Mouse (Mus musculus) G1E-ER4 (cell line): Measurements from ENCODE around the gene Cutc. TPM values are rescaled to one million over a fixed set of nuclear protein-coding genes. Genes with fewer than 3 reads are reported as not detected.

Experiments
- GATA1 ChIP-seq: IDR thresholded peaks from one replicate; pipeline ENCODE4 v1.8.0; 2012; ENCODE audit warnings: low read length, inconsistent platforms
- polyA plus RNA-seq: library from polyadenylated mRNA; stranded (reverse); fragments of >175 nt; gene quantifications from 2 replicates; pipeline ENCODE4 v1.2.3, GENCODE M21; 2012

Cutc gene
- 2.8 and 4.5 TPM in 2 replicates for polyA plus RNA-seq

- TF ChIP-seq GATA1 = no peak
Measured at GRCm38 (mm10) chr19:43752489-43753225, at the start of gene Cutc, which contains the start of gene Cox15. Gene Cutc, plus strand, starts transcription at chr19:43752996. Gene Cox15, minus strand, starts transcription at chr19:43753000.

GRCm38 (mm10) chr19:43704211-43704610, 48.6 kb upstream of the Cutc start:
- TF ChIP-seq GATA1 = no peak

- no peak for TF ChIP-seq GATA1
Measured at GRCm38 (mm10) chr19:43704787-43705497, 47.9 kb upstream of the Cutc start.

GRCm38 (mm10) chr19:43708206-43708605, 44.6 kb upstream of the Cutc start:
- TF ChIP-seq GATA1 = no peak

GRCm38 (mm10) chr19:43709317-43709716, 43.5 kb upstream of the Cutc start:
- no peak for TF ChIP-seq GATA1

GRCm38 (mm10) chr19:43711159-43711916, 41.5 kb upstream of the Cutc start:
- no peak for TF ChIP-seq GATA1

GRCm38 (mm10) chr19:43711971-43712370, 40.8 kb upstream of the Cutc start:
- no peak for TF ChIP-seq GATA1

- no peak for TF ChIP-seq GATA1
Measured at GRCm38 (mm10) chr19:43720061-43720460, 32.7 kb upstream of the Cutc start.

GRCm38 (mm10) chr19:43722891-43723290, 29.9 kb upstream of the Cutc start:
- TF ChIP-seq GATA1 = no peak

GRCm38 (mm10) chr19:43723501-43723900, 29.3 kb upstream of the Cutc start:
- TF ChIP-seq GATA1 = no peak

- no peak for TF ChIP-seq GATA1
Measured at GRCm38 (mm10) chr19:43724194-43724593, 28.6 kb upstream of the Cutc start.

GRCm38 (mm10) chr19:43724821-43725220, 28.0 kb upstream of the Cutc start:
- TF ChIP-seq GATA1 = no peak

- no peak for TF ChIP-seq GATA1
Measured at GRCm38 (mm10) chr19:43726510-43727146, 26.2 kb upstream of the Cutc start.

- no peak for TF ChIP-seq GATA1
Measured at GRCm38 (mm10) chr19:43729296-43730036, 23.3 kb upstream of the Cutc start.

GRCm38 (mm10) chr19:43730037-43730428, 22.8 kb upstream of the Cutc start:
- no peak for TF ChIP-seq GATA1

- TF ChIP-seq GATA1 = no peak
Measured at GRCm38 (mm10) chr19:43731157-43731556, 21.6 kb upstream of the Cutc start.
